In genomic region chr2:25500071-25500575, GRCm38 (mm10) we compare ENCODE assay signal across 8 mouse cellular contexts. TPM values are rescaled to one million over a fixed set of nuclear protein-coding genes. Genes with fewer than 3 reads are reported as not detected.
DNase-seq lines count a peak whose midpoint lies in the region; ATAC-seq and TF ChIP-seq lines count a peak whose summit lies in the region.

No protein-coding gene starts in this region.

- ATAC-seq in kidney, embryonic 14.5 days (ENCODE audit: low FRiP score, low TSS enrichment), result peak; percentile 16; the same call in 1 of the 2 replicates
- peak; percentile 53 for ATAC-seq in hindbrain, embryonic 11.5 days (ENCODE audit: low FRiP score)
- peak; percentile 58 for ATAC-seq in liver, postnatal 0 days
- no peak for ATAC-seq in inflammation-experienced regulatory T-cells, adult 6 months

- peaks cover 16% of the 10 kb centered on the region; the same call in 1 of the 2 replicates for H3K36me3 ChIP-seq in kidney, embryonic 14.5 days (ENCODE audit: control insufficient read depth, insufficient read depth, low read length)
- H3K36me3 ChIP-seq in hindbrain, embryonic 11.5 days (ENCODE audit: control insufficient read depth, insufficient read depth, low read length), result no peaks in the 10 kb centered on the region
- H3K36me3 ChIP-seq in liver, postnatal 0 days (replicated peaks; ENCODE audit: insufficient read depth, low read length), result peaks cover 13% of the 10 kb centered on the region

- DNase-seq in kidney, adult 9 months, result no peak
- no peak for DNase-seq in hindbrain, embryonic 11.5 days (ENCODE audit: low spot score)
- no peak for DNase-seq in liver, postnatal 0 days
- no peak for DNase-seq in gastrocnemius, postnatal 10 days
- DNase-seq in spleen, postnatal 14 days (ENCODE audit: low spot score in 2 of 2), result no peak

- WGBS in kidney, embryonic 14.5 days, result 72% methylated on average over 6 of the region's 6 CpGs
- WGBS in hindbrain, embryonic 11.5 days, result 64% methylated on average over 6 of the region's 6 CpGs
- WGBS in liver, postnatal 0 days (ENCODE audit: insufficient replicate concordance), result 55% methylated on average over 6 of the region's 6 CpGs

- H3K9me3 ChIP-seq in kidney, embryonic 14.5 days (ENCODE audit: control insufficient read depth, low read length), result no peaks in the 10 kb centered on the region
- H3K9me3 ChIP-seq in hindbrain, embryonic 11.5 days (ENCODE audit: control insufficient read depth, low read length), result no peaks in the 10 kb centered on the region
- H3K9me3 ChIP-seq in liver, postnatal 0 days (ENCODE audit: low read length), result no peaks in the 10 kb centered on the region

- H3K27ac ChIP-seq in kidney, embryonic 14.5 days (ENCODE audit: low read depth, low read length), result no peak overlapping the region; the same call in 1 of the 2 replicates
- H3K27ac ChIP-seq in brown adipose tissue, adult 24 weeks (replicated peaks; ENCODE audit: low read depth, low read length), result peak overlapping the region; percentile 46
- H3K27ac ChIP-seq in hindbrain, embryonic 11.5 days (ENCODE audit: low read depth, low read length), result no peak overlapping the region
- H3K27ac ChIP-seq in liver, postnatal 0 days (ENCODE audit: low read depth), result peak overlapping the region; percentile 77

- peak overlapping the region; percentile 46 for H3K4me2 ChIP-seq in kidney, embryonic 14.5 days (replicated peaks; ENCODE audit: low read depth, low read length)
- H3K4me2 ChIP-seq in hindbrain, embryonic 11.5 days (replicated peaks; ENCODE audit: low read depth, low read length), result peak overlapping the region; percentile 43
- peak overlapping the region; percentile 95 for H3K4me2 ChIP-seq in liver, postnatal 0 days (ENCODE audit: low read depth, low read length)

- peak overlapping the region; percentile 59 for H3K9ac ChIP-seq in kidney, embryonic 14.5 days (ENCODE audit: low read depth, low read length)
- peak overlapping the region; percentile 44; the same call in 1 of the 2 replicates for H3K9ac ChIP-seq in hindbrain, embryonic 11.5 days (ENCODE audit: low read depth, low read length)
- peak overlapping the region; percentile 97 for H3K9ac ChIP-seq in liver, postnatal 0 days (replicated peaks)

- no peaks in the 10 kb centered on the region for H3K27me3 ChIP-seq in kidney, embryonic 14.5 days (ENCODE audit: control insufficient read depth, insufficient read depth, low read length)
- H3K27me3 ChIP-seq in hindbrain, embryonic 11.5 days (ENCODE audit: control insufficient read depth, insufficient read depth, low read length), result no peaks in the 10 kb centered on the region
- H3K27me3 ChIP-seq in liver, postnatal 0 days (ENCODE audit: insufficient read depth, low read length), result no peaks in the 10 kb centered on the region

- TF ChIP-seq CTCF in liver, postnatal 0 days (IDR thresholded peaks at IDR 0.05; ENCODE audit: low read depth), result no peak

- H3K4me3 ChIP-seq in kidney, embryonic 14.5 days (ENCODE audit: low read length), result peak overlapping the region; percentile 66
- peak overlapping the region; percentile 63 for H3K4me3 ChIP-seq in brown adipose tissue, adult 24 weeks (ENCODE audit: insufficient read depth, low read depth, low read length)
- peak overlapping the region; percentile 86 for H3K4me3 ChIP-seq in hindbrain, embryonic 11.5 days (ENCODE audit: low read depth, low read length)
- peak overlapping the region; percentile 84 for H3K4me3 ChIP-seq in liver, postnatal 0 days (ENCODE audit: low read depth, low read length)

- peaks cover 23% of the 10 kb centered on the region for H3K4me1 ChIP-seq in kidney, embryonic 14.5 days (ENCODE audit: control insufficient read depth, insufficient read depth, low read length)
- peaks cover 11% of the 10 kb centered on the region for H3K4me1 ChIP-seq in brown adipose tissue, adult 24 weeks (ENCODE audit: control insufficient read depth, insufficient read depth, insufficient read length, low read length)
- H3K4me1 ChIP-seq in hindbrain, embryonic 11.5 days (replicated peaks; ENCODE audit: control insufficient read depth, insufficient read depth, low read length), result peaks cover 4% of the 10 kb centered on the region; the same call in 1 of the 2 replicates
- H3K4me1 ChIP-seq in liver, postnatal 0 days (ENCODE audit: insufficient read depth), result peaks cover 22% of the 10 kb centered on the region

- TF ChIP-seq EP300 in liver, postnatal 0 days (IDR thresholded peaks at IDR 0.05; ENCODE audit: low read depth), result no peak

RNA-seq across cellular contexts. Expression of gene Fbxw5, which starts 0.4 kb away (rescaled TPM):
- 58.1 and 87.6 TPM in 2 replicates for polyA plus RNA-seq in kidney, embryonic 14.5 days (2014; fragmentation: Nextera tagmentation; extraction: Ambion mirVana)
- polyA plus RNA-seq in brown adipose tissue, adult 24 weeks (2012; ENCODE audit: insufficient read depth, insufficient read length, missing spikeins), result 41.1 and 47.3 TPM in 2 replicates
- 64.2 and 75.3 TPM in 2 replicates for polyA plus RNA-seq in hindbrain, embryonic 11.5 days (2014; fragmentation: Nextera tagmentation; extraction: Ambion mirVana)
- 26.7 and 26.9 TPM in 2 replicates for polyA plus RNA-seq in liver, postnatal 0 days (2015; fragmentation: Nextera tagmentation; extraction: Ambion mirVana)
- total RNA-seq in gastrocnemius, postnatal 10 days (2021), result 10 to 100 TPM; 65.5 to 66.7 TPM
- 10 to 100 TPM; 49.1 to 88.0 (median 76.8) TPM for polyA plus RNA-seq in inflammation-experienced regulatory T-cells, adult 6 months (2017; shearing (Covaris generic))

RNA-seq across cellular contexts. Expression of gene C8g, which starts 1.4 kb away (rescaled TPM):
- 7.9 and 9.8 TPM in 2 replicates for polyA plus RNA-seq in kidney, embryonic 14.5 days (2014; fragmentation: Nextera tagmentation; extraction: Ambion mirVana)
- 6.6 and 9.2 TPM in 2 replicates for polyA plus RNA-seq in brown adipose tissue, adult 24 weeks (2012; ENCODE audit: insufficient read depth, insufficient read length, missing spikeins)
- 4.0 and 6.1 TPM in 2 replicates for polyA plus RNA-seq in hindbrain, embryonic 11.5 days (2014; fragmentation: Nextera tagmentation; extraction: Ambion mirVana)
- 106 and 107 TPM in 2 replicates for polyA plus RNA-seq in liver, postnatal 0 days (2015; fragmentation: Nextera tagmentation; extraction: Ambion mirVana)
- 1 to 10 TPM; 1.4 to 2.0 TPM for total RNA-seq in gastrocnemius, postnatal 10 days (2021)
- 1 to 10 TPM; 2.1 to 5.1 (median 3.4) TPM for polyA plus RNA-seq in inflammation-experienced regulatory T-cells, adult 6 months (2017; shearing (Covaris generic))

RNA-seq across cellular contexts. Expression of gene Lcn12, which starts 6.4 kb away (rescaled TPM):
- not detected in 2 replicates for polyA plus RNA-seq in kidney, embryonic 14.5 days (2014; fragmentation: Nextera tagmentation; extraction: Ambion mirVana)
- polyA plus RNA-seq in brown adipose tissue, adult 24 weeks (2012; ENCODE audit: insufficient read depth, insufficient read length, missing spikeins), result not detected in 2 replicates
- not detected in 2 replicates for polyA plus RNA-seq in hindbrain, embryonic 11.5 days (2014; fragmentation: Nextera tagmentation; extraction: Ambion mirVana)
- polyA plus RNA-seq in liver, postnatal 0 days (2015; fragmentation: Nextera tagmentation; extraction: Ambion mirVana), result not detected in 2 replicates
- not detected for total RNA-seq in gastrocnemius, postnatal 10 days (2021)
- not detected for polyA plus RNA-seq in inflammation-experienced regulatory T-cells, adult 6 months (2017; shearing (Covaris generic))

RNA-seq across cellular contexts. Expression of gene Ptgds, which starts 30.3 kb away (rescaled TPM):
- 1.1 and 1.5 TPM in 2 replicates for polyA plus RNA-seq in kidney, embryonic 14.5 days (2014; fragmentation: Nextera tagmentation; extraction: Ambion mirVana)
- 15.2 and 46.8 TPM in 2 replicates for polyA plus RNA-seq in brown adipose tissue, adult 24 weeks (2012; ENCODE audit: insufficient read depth, insufficient read length, missing spikeins)
- 0.39 and 0.64 TPM in 2 replicates for polyA plus RNA-seq in hindbrain, embryonic 11.5 days (2014; fragmentation: Nextera tagmentation; extraction: Ambion mirVana)
- 0.83 and 1.0 TPM in 2 replicates for polyA plus RNA-seq in liver, postnatal 0 days (2015; fragmentation: Nextera tagmentation; extraction: Ambion mirVana)
- 1 to 10 TPM; 1.7 to 9.6 TPM for total RNA-seq in gastrocnemius, postnatal 10 days (2021)
- not detected for polyA plus RNA-seq in inflammation-experienced regulatory T-cells, adult 6 months (2017; shearing (Covaris generic))

RNA-seq across cellular contexts. Expression of gene Paxx, which starts 39.2 kb away (rescaled TPM):
- 23.5 and 23.9 TPM in 2 replicates for polyA plus RNA-seq in kidney, embryonic 14.5 days (2014; fragmentation: Nextera tagmentation; extraction: Ambion mirVana)
- 195 and 218 TPM in 2 replicates for polyA plus RNA-seq in brown adipose tissue, adult 24 weeks (2012; ENCODE audit: insufficient read depth, insufficient read length, missing spikeins)
- polyA plus RNA-seq in hindbrain, embryonic 11.5 days (2014; fragmentation: Nextera tagmentation; extraction: Ambion mirVana), result 27.6 and 28.0 TPM in 2 replicates
- polyA plus RNA-seq in liver, postnatal 0 days (2015; fragmentation: Nextera tagmentation; extraction: Ambion mirVana), result 14.7 and 17.1 TPM in 2 replicates
- total RNA-seq in gastrocnemius, postnatal 10 days (2021), result 10 to 100 TPM; 23.5 to 25.2 TPM
- 10 to 100 TPM; 70.4 to 92.1 (median 89.2) TPM for polyA plus RNA-seq in inflammation-experienced regulatory T-cells, adult 6 months (2017; shearing (Covaris generic))

Comparison
In these comparisons a context has a peak if more than half of its experiments do, and no peak if none do; other contexts are left out.
1. H3K27ac ChIP-seq: peak in brown adipose tissue, adult 24 weeks (single experiment) and liver, postnatal 0 days (single experiment); none in kidney, embryonic 14.5 days (single experiment) and hindbrain, embryonic 11.5 days (single experiment).
2. H3K4me2 ChIP-seq: peak in every context shown above with its lines; median percentile 95 in liver, postnatal 0 days; 46 in kidney, embryonic 14.5 days; 43 in hindbrain, embryonic 11.5 days.
3. H3K9ac ChIP-seq: peak in every context shown above with its lines; median percentile 97 in liver, postnatal 0 days; 59 in kidney, embryonic 14.5 days; 44 in hindbrain, embryonic 11.5 days.
4. Peak in every context shown above with its lines, with median percentiles within 50 percentile points of each other: H3K4me3 ChIP-seq.